Mouse (Mus musculus) liver, postnatal 0 days (tissue): ENCODE data around the gene Usp42.

ENCODE experiments used
- CTCF ChIP-seq: sonication (generic); IDR thresholded peaks from 2 replicates; pipeline ENCODE4 v1.5.1; 2016; ENCODE audit warnings: antibody characterized with exemption, low read depth
- EP300 ChIP-seq: IDR thresholded peaks from 2 replicates; pipeline ENCODE4 v1.6.1; 2016; ENCODE audit warnings: antibody characterized with exemption, low read depth, mild to moderate bottlenecking

DNA sequence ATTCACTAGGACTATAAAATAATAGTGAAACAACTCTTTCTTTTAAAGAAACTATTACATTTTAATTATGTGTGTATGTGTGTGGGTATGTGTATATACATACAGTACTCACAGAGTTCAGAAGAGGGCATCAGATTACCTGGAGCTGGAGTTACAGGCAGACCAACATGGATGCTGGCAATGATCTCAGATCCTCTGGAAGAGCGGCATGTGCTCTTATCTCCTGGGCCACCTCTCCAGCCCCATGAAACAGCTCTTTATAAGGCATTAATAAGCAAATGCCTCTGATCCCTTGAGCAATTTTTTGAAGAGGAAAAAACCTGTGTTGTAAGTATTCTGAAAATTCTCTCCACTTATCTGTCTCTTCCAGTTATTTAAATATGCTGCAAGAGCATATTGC is 66.1 kb downstream of the Usp42 start:
- peak; percentile 40; the same call in 1 of the 2 replicates for TF ChIP-seq CTCF
- peak; percentile 87 for TF ChIP-seq EP300
